Mouse (Mus musculus) liver, adult (tissue): ENCODE data around the gene Olfr137.

Experiments
- GATA4 ChIP-seq: IDR thresholded peaks from 2 replicates; pipeline ENCODE4 v1.6.1; 2014; ENCODE audit warnings: mild to moderate bottlenecking, low read length; ENCODE audit not compliant: insufficient replicate concordance

The Olfr137 gene

GRCm38 (mm10) chr17:38307470-38307869 is at the start of gene Olfr137:
Olfr137 (minus strand) TSS chr17:38307570.
- no peak for TF ChIP-seq GATA4

GRCm38 (mm10) chr17:38329531-38329930 is 22.2 kb upstream of the Olfr137 start, which contains the start of gene Olfr136:
Olfr136 (plus strand) TSS chr17:38329831.
- no peak for TF ChIP-seq GATA4

DNA sequence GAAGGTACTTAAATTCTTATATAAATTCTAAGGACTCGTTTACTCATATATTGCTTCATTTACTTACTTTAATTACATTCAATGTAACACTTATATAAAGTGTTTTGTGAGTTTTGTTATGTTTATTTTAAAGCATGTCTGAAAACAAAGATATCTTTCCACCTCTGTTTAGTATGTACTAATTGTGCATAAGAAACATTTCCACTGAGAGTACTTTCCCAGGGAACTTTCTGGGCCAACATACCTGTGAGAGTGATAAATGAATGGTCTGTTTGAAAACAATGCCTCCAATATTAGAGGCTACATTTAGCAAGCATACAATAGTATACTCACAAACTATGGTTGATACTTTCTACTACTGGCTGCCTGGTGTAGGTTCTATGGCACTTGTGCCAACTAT is 46.6 kb downstream of the Olfr137 start, which contains the start of gene Olfr138:
Gene Olfr138 (plus strand): TSS at position 301 of the 400 bp plus-strand sequence.
- TF ChIP-seq GATA4: no peak
